Mouse (Mus musculus) stomach, postnatal 0 days (tissue): ENCODE measurements around the gene Ccl28.
A peak's percentile ranks its signal among the peaks of the same experiment; 100 is the strongest.
"Not testable (repeated sequence)": the region's sequence is repeated elsewhere in the genome, so short reads cannot be mapped to it uniquely, and the experiment has no call there.

Experiments used
- CTCF ChIP-seq: IDR thresholded peaks from 2 replicates; pipeline ENCODE4 v1.5.1; 2016; ENCODE audit warnings: antibody characterized with exemption, low read depth, mild to moderate bottlenecking, moderate library complexity
- EP300 ChIP-seq: optimal IDR thresholded peaks from 2 replicates; pipeline ENCODE3; 2016; ENCODE audit warnings: antibody characterized with exemption

GRCm38 (mm10) chr13:119625952-119626351 is 2.3 kb downstream of the Ccl28 start:
- TF ChIP-seq CTCF = peak; percentile 59
- TF ChIP-seq EP300 = not testable (repeated sequence)
